Mouse (Mus musculus) stomach, postnatal 0 days (tissue): Measurements from ENCODE around the gene Dpp10.

Source experiments
- CTCF ChIP-seq: IDR thresholded peaks from 2 replicates; pipeline ENCODE4 v1.5.1; 2016; ENCODE audit warnings: antibody characterized with exemption, low read depth, mild to moderate bottlenecking, moderate library complexity
- EP300 ChIP-seq: optimal IDR thresholded peaks from 2 replicates; pipeline ENCODE3; 2016; ENCODE audit warnings: antibody characterized with exemption

DNA sequence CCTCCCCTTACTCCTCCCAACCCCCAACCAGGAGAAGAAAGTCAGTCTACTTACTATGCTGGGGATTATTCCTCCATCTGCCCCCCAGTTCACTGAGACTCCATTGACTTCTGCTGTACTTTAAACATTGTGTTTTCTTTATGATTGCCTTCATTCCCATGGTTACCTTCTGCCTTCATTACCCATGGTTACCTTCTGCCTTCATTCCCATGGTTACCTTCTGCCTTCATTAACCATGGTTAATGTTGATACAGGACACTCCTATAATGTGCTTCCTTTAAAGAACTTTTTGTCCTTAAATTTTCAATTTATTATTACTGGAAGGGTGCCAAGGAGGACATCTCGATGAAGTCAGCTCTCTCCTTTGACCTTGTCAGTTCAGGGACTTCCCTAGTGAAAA lies 158.1 kb downstream of the Dpp10 start:
- TF ChIP-seq CTCF (no peak), EP300 (no peak)
